Mouse (Mus musculus) heart, postnatal 25 days (tissue): Measurements from ENCODE around the gene Apbb2. TPM values are rescaled to one million over a fixed set of nuclear protein-coding genes. Genes with fewer than 3 reads are reported as not detected.

Source experiments
- DNase-seq: peaks from one replicate; pipeline ENCODE4 v3.0.0; 2022; ENCODE audit warnings: low spot score
- intact Hi-C: fragments of 180-260 bp; cut with DNase I; formaldehyde crosslinking; loops from one replicate; pipeline ENCODE4 v1.15.1; 2025
- total RNA-seq, 2 experiments: library from RNA; stranded (reverse); gene quantifications; 2 replicates each; pipeline ENCODE4 v1.2.3; 2021

Apbb2 gene
- total RNA-seq, 2 experiments from 2014 or later, result 40.2 to 46.7 TPM

DNA sequence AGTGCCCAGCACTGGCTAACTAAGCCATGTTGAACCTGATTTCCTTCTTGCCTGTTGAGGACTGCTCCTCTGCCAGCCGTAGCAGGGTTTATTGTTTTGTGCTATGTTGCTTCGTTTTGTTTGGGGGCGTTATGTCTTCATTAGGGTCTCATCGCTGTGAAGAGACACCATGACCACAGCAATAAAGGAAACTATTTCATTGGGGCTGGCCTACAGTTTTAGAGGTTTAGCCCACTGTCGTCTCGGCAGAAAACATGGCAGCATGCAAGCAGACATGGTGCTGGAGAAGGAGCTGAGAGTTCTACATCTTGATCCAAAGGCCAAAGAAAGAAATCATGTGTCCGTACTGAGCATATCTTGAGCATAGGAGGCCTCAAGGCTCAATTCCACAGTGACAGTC lies 119.0 kb downstream of the Apbb2 start:
- no peak for DNase-seq
- intact Hi-C loops, result no loop called here

DNA sequence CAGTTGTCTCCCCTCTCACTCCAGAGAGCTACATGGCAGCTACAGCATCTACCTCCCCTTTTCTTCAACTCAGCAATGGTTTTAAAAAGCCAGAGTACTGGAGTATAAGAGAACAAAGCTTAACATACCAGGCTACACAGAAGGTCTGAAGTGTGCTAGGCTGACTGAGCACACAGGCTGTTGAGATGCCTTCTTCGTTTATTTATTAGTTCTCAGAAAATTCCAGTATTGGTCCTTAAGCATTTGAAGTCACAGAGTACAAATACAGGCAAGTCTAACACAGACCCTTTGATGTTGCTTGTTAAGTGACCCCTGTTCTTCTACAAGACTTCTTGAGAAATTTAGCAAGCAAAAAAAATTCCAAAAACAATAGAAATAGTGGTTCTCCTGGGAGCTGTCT lies 120.4 kb downstream of the Apbb2 start:
- intact Hi-C loops, result no loop called here
- no peak for DNase-seq

DNA sequence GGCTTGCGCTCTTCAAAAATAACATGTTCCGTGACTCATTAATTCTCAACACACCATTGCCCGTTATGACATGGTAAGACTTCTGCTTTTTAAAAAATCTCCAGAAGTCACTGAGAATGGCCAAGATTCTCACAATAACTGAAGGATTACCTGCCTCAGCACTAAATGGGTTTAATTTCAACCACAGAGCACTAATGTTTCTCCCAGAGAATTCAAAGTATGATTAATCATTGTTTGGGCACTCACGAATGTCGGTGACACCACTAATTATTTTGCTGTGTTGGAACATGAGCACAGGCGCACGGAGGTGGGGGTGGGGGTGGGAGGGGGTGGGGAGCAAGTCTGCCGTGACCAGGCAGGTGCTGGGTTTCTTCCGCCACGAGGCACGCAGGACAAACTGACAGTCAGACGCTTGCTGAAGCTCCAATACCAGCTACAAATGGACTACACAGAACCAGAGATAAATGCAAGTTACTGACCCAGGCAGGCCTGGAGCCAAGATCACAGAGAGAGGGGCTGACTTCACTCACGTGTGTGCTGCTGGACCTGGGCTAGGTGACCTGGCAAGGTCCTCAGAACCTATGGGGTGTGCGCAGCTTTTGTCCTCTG lies 121.0 kb downstream of the Apbb2 start:
- intact Hi-C loops, result no loop called here
- no peak for DNase-seq

DNA sequence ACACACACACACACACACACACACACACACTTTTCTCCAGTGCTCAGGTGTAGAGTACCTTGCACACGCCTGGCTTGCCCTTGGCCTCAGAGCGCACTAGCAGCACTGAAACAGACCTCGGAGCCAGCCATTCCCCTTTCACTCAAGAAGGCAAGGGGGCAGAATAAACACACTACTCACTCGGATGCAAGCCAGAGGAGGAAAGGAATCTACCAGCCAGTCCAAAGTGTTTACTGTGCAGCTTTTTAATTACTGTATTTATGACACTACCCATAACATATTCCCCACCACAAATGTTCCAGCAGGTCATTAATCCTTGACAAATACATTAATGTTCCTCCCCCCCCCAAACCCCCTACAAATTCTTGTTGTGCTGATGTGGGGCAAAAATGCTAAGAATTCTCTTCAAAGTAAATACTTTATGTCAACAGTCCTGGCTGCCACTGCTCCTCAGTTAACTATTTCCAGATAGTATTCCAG lies 121.7 kb downstream of the Apbb2 start:
- intact Hi-C loops, result no loop called here

DNA sequence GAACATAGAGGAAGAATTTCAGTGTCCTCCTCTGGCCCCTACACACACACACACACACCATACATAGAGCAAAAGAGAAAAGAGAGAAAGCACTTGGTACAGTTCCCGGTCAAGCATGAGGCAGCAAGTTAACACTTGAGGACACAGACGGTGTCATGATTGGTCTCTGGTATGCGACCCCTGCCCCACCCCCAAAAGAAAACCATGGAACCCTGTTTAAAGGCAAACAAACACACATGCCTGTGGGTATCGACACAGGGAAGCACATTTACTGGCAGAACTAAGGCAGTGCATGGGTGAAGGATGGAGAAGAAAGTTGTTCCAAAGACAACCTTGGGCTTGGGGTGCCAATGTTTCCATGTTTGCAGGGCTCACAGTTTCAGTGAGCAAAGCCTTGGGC lies 123.9 kb downstream of the Apbb2 start:
- no peak for DNase-seq
- intact Hi-C loops, result no loop called here

More for the DNA sequence above, 121.7 kb downstream of the Apbb2 start:
- no peak for DNase-seq

DNA sequence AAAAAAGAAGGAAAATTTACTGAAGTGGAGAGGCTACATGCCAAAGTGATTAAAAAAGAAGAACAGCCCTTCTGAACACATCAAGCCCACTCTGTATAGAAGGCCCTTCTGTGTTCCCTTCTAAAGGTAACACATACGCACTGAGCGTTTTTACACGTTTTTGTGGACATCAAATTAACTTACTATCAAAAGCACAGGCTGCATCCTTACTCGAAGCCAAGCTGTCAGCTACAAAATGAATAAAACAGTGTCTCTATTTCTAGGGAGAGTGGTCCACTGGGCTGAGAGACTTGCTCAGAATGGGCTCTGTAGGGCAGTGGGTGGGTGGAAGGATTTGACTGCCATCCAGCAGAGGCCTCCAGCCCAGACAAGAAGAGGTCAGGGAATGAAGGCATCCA lies 126.0 kb downstream of the Apbb2 start:
- intact Hi-C loops, result no loop called here
- DNase-seq, result no peak

DNA sequence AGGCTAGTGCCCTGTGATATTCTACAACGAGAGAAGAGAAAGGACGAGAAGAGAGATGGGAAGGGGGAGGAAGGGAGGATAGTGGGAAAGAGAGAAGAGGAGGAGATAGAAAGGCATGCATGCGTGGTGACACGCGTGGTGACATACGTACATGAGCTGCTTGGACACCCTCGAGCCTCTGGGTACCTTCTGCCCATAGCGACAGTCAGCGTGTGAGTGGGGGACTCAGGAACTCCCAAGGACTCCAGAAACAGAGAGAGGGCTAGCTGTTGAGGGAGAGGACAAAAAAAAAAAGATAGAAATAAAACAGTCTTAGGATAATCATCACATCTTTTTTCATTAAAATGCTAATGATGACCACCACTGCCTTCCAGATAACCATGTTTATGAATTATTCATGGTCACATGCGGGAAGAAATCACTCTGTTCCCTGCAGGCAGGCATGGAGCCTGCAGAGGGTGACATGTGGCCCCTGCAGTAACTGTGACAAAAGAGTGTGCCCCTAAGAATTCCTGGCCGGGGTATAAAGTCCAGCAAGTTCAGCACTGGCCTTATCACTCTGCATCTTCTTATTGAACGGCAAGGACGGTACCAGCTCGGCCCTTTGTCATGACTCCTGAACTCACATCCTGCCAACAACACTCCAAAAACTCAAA lies 126.5 kb downstream of the Apbb2 start:
- intact Hi-C loops, result no loop called here
- DNase-seq, result no peak

DNA sequence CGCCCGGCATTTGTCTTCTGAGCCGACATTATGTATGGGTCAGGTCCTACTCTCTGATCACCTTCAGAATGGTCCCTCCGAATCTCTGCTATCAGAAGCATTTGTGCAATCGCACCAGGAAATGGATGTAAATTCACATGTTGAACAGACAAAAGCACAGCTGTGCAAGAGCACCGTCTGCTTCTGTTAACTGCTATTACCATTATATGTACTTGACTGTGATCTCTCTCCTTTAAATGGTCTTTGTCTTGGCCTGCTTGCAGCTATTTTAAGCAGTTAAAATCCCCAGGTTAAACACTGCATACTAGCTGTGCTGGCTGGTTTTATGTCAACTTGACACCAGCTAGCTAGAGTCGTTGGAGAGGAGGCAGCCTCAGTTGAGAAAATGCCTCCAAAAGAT lies 132.6 kb downstream of the Apbb2 start:
- DNase-seq, result no peak
- intact Hi-C loops, result no loop called here

DNA sequence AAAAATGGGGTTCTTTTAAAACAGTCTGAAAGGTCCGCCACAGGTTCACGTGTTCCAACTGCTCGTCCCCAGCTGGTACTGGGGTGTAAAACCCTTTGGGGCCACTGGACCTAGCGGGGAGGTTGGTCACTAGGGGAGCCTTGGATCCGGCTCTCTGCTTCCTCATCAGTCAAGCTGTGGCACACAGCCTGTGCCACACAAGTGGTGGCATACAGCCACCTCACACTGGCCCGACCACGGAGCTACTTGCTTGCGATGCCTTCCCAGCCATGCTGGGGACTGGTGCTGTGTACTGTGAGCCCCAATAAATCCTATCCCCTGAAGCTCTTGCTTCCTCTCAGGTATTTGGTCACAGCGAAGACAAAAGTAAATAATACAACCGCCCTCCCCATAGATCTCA lies 142.3 kb downstream of the Apbb2 start:
- no peak for DNase-seq
- intact Hi-C loops, result loop anchor here (5.0 kb wide), 2 partner anchors 54 to 81 kb away; no protein-coding TSS in a partner anchor

DNA sequence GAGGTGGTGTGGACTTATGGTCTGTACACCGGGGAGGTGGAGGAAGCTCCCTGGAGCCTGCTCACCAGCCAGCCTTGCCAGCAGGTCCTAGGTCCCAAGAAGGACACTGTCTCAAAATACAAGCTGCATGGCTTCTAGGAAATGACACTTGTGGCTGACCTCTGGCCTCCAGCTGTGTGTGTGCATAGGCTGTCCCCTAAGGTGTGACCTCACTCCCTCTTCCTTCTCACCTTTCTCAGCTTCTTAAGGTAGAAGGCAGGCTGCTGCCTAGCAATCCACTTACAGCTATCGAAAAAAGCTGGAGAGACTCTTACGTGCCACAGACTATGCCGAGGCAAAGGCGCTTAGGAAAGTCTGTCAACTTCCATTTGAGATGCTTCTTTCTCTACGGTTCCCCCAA lies 142.8 kb downstream of the Apbb2 start:
- no peak for DNase-seq
- intact Hi-C loops, result loop anchor here (5.0 kb wide), 2 partner anchors 54 to 81 kb away; no protein-coding TSS in a partner anchor

DNA sequence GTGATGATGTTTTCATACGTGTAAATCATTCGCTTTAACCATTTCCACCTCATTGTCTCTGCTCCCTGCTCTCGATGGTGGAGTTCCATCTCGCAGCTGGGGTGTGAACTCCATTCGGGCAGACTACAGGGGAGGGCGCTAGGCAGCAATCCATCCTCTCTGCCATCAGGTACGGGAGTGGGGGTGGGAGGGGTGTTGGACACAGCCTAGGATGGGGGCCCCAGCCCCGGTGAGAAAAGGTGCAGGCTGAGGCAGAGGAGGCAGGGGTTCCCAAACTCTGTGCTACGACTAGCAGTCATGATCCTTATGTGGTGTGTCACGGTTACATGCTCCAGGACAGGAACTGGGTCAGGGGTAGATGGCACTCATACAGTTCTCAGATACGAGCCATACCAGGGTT lies 144.4 kb downstream of the Apbb2 start:
- DNase-seq, result no peak
- intact Hi-C loops, result loop anchor here (5.0 kb wide), 1 partner anchor 38 kb away; no protein-coding TSS in a partner anchor

DNA sequence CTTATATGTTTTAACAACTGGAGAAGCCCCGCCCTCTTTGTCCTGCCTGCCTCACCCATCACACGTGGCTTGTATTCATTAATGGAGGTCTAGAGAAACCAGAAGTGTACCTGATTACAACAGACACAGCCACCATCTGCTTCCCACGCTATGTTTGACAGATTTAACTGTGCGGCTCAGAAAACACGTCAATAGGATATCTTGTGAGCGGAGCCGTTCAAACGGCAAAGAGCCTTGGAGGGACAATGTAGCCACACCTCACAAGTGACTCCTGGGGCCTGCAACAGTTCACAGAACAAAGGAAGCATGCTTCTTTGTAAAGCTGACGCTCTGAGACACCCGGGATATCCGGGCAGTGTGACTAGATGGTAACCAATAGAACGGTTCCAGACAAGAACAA lies 145.0 kb downstream of the Apbb2 start:
- DNase-seq, result no peak
- intact Hi-C loops, result loop anchor here (5.0 kb wide), 1 partner anchor 39 kb away; no protein-coding TSS in a partner anchor

DNA sequence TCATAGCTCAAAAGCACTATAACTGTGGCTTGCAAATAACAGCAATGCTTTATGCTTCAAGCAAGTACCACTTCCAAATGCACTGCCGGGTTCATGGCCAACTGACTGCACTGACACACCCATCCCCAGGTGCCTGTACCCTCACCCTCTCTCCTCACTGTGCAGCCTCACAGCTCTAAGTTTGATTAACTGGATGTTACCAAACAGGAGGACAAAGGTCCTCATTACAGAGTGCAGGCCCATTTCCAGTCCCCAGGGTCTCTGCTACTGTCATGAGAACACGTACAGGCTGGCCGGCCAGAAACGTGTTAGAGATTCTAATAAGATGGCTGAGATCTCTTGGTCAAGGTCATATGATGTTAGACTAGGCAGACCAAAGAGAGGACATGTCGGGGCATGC lies 147.7 kb downstream of the Apbb2 start:
- intact Hi-C loops, result loop anchor here (5.0 kb wide), 1 partner anchor 41 kb away; no protein-coding TSS in a partner anchor
- DNase-seq, result no peak

DNA sequence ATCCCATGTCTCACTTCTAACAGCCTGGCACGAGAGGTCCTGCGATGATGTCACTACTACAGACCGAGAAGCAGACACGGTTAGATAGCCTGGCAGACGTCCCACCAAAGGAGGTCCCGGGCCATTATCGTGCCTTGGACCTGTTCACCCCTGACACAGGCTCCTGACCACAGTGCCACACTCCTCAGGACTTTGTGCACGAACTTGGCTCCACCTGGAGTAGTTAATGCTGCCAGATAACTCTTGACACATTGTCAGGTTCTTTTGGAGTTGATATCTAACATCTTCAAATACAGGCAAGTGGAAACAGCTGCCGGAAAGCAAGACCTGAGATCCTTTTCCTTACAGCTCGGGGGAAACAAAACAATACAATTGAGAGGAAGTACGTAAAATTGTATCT lies 148.9 kb downstream of the Apbb2 start:
- peak; percentile 35 for DNase-seq
- intact Hi-C loops, result loop anchor here (2.0 to 5.0 kb wide), 2 partner anchors 43 to 149 kb away; partner anchors contain the start of gene Apbb2

DNA sequence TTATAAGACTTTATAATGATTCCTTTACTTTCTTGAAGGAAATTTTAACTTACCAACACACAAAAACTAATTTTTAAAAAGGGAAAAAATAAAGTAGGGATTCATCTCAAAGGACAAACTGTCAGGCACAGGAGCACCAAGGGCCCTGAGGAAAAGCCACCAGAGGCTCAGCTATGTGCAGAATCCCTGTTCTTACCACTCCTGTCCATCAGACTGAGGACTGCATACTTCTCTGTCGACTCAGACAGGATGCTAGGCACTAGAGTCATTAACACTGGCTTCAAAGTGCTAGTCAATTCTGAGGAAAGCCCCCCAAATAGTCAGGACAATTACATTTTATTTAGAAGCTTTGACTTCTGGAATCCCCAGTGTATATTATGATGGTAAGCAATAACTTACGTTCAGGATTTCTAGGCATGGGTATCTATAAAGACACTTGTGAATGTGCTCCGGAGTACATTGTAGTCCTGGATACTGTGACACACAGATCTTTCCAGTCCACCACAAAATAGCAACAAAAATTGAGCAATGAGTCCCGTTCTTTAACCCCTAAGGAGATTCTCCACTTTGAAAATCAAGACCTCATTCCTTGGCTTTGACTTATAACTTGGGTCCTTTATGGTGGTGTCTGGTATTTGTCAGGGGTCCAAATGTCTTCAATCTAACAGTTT lies 150.1 kb downstream of the Apbb2 start:
- intact Hi-C loops, result loop anchor here (2.0 kb wide), 1 partner anchor 150 kb away; the partner anchor contains the start of gene Apbb2
- no peak for DNase-seq

DNA sequence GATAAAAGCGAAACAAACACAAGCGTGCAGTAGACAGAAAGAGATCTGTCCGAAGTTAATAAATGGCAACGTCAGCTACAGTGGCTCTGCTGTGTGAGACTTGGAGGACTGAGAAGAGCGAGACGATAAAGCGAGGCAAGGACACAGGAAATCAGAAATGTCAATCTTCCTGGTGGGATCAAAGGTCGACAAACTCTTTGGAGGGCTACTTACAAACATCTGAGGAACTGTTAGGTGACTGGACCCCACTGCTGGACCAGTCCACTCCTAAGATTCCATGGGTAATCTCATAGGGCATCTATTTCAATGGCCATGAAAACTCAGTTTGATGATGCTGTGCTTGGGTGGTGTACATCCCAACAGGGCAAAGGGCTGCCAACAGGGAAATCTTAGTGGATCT lies 155.9 kb downstream of the Apbb2 start:
- DNase-seq, result no peak
- intact Hi-C loops, result no loop called here

DNA sequence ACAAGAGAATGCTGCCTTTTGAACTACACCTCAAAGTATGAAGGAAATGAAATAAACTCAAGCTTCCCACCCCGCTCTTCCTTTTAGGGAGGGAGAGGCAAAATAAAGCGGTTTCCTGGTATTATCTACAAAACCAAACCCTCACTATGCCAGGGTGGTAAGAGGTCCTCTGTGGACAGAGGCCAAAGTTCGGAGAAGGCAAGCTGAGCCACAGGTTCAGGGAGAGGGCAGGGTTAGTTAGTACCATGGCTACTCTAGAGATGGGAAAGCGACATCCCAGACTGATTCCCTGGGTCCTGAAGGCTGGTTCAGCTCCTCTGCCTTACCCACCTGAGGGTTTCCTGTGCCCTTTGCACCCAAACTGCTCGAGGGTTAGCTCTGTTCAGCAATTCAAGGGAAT lies 159.7 kb downstream of the Apbb2 start:
- intact Hi-C loops, result no loop called here
- no peak for DNase-seq

DNA sequence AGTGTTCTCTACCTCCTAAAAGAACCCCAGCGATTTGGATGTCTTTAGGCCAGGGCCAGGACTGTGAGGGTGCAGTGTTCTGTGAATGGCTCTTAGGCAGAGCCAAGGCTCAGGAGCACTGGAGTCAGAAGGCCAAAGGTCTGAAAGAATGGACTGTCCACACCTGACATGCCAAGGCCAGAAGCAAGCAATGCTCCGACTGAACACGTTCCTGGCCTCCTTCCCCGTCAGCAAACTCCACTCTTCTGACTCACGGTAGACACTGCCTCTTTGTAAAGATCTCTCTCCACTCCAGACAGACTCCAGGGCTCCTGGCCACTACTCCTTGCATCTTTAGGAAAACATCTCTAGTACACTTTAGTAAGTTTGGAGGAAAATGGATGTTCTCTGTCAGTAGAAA lies 163.3 kb downstream of the Apbb2 start:
- DNase-seq, result no peak
- intact Hi-C loops, result no loop called here

DNA sequence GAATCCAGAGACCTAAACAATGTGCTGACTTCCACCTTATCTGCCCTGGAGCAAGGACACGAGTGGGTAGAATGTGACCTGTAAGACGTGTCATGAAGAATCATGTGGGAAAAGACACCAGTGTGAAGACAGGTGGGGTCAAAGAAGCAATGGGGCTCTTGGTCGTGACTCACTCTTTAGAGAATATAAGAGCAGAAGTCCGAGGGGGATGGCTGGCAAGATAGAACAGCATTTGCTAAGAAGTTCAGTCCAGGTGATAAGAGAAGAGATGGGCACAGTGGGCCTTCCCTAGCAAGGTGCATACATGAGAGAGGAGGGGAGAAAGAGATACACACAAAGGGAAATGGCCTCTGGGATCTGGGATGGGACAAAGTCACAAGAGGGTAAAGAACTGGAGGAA lies 163.8 kb downstream of the Apbb2 start:
- no peak for DNase-seq
- intact Hi-C loops, result no loop called here

DNA sequence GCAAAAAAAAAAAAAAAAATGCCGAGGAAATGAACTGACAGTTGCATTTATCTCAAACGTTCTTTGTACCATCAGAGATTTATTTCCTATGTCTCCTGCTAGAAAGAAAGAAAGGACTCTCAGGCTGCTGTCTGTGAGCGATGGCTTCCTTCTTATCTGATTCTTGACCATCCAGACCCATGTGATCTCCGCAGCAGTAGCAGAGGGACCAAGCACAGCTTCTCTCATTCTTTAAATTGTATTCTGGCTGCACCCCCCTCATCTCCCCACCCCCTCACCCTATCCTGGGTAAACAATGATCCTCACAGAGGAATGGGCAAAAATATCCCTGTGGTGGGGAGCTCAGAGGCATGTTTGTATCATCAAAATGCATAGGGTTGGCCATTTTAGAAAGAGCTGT lies 165.5 kb downstream of the Apbb2 start:
- DNase-seq, result no peak
- intact Hi-C loops, result no loop called here

DNA sequence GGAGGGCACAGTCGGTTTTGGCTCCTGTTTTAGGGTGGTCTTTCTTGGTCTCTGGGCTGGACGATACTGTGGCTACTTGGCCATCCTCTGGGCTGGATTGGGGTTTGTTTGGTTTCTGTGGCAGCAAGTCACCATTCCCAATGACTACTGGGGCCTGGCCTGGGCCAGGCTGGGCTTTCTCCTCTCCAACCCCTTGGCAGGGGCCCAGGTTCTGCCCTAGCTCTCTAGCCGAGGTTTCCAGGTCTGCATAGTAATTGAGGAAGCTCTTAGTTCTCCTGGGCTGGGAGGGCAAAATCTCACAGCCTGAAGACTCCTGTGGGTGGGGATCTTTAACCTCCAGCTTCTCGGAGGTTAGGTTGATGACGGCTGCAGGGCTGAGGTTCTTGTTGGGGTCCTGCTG lies 167.0 kb downstream of the Apbb2 start:
- intact Hi-C loops, result no loop called here
- no peak for DNase-seq
